Mouse (Mus musculus) intestine, postnatal 0 days (tissue): Measurements from ENCODE around the gene Slc18a3. TPM values are rescaled to one million over a fixed set of nuclear protein-coding genes. Genes with fewer than 3 reads are reported as not detected.

Experiments
- ATAC-seq: fragments of 200-750 bp; cut with Nextera tagmentation; 2 replicates; pipeline ENCODE4 v1.8.0; 2017; ENCODE audit warnings: mild to moderate bottlenecking, moderate TSS enrichment, moderate library complexity
- H3K27ac ChIP-seq: fragments of 300-500 bp; sonication (generic); 2 replicates; pipeline ENCODE4 v1.5.1; 2014; ENCODE audit warnings: mild to moderate bottlenecking, low read depth, low read length, moderate library complexity
- H3K27me3 ChIP-seq: fragments of 300-500 bp; sonication (generic); replicated peaks from 2 replicates; pipeline ENCODE4 v1.6.1; 2014; ENCODE audit warnings: low read length, mixed read lengths; ENCODE audit not compliant: control insufficient read depth, insufficient read depth
- H3K36me3 ChIP-seq: fragments of 300-500 bp; sonication (generic); 2 replicates; pipeline ENCODE4 v1.6.1; 2014; ENCODE audit warnings: mild to moderate bottlenecking, moderate library complexity; ENCODE audit not compliant: control insufficient read depth, insufficient read depth
- H3K4me1 ChIP-seq: fragments of 300-500 bp; sonication (generic); replicated peaks from 2 replicates; pipeline ENCODE4 v1.6.1; 2014; ENCODE audit warnings: antibody characterized with exemption, low read length, mixed read lengths; ENCODE audit not compliant: control insufficient read depth, insufficient read depth
- H3K4me2 ChIP-seq: fragments of 300-500 bp; sonication (generic); replicated peaks from 2 replicates; pipeline ENCODE4 v1.6.1; 2014; ENCODE audit warnings: low read depth, mild to moderate bottlenecking, moderate library complexity
- H3K4me3 ChIP-seq: fragments of 300-500 bp; sonication (generic); 2 replicates; pipeline ENCODE4 v1.5.1; 2014; ENCODE audit warnings: low read depth, low read length
- H3K9ac ChIP-seq: fragments of 300-500 bp; sonication (generic); 2 replicates; pipeline ENCODE4 v1.6.1; 2014; ENCODE audit warnings: mild to moderate bottlenecking, low read depth, low read length
- H3K9me3 ChIP-seq: fragments of 300-500 bp; sonication (generic); 2 replicates; pipeline ENCODE4 v1.6.1; 2016; ENCODE audit warnings: mixed run types; ENCODE audit not compliant: control insufficient read depth
- CTCF ChIP-seq: sonication (generic); IDR thresholded peaks from 2 replicates; pipeline ENCODE4 v1.5.1; 2016; ENCODE audit warnings: low read depth, mild to moderate bottlenecking, control low read depth, antibody characterized with exemption, moderate library complexity
- WGBS: fragments of 180-500 bp; shearing (Covaris S2); extraction: QIAGEN DNeasy Blood & Tissue Kit; methylation state at CpG from one replicate; pipeline ENCODE4 v1.1.7; 2014; 5-methylcytosine and 5-hydroxymethylcytosine counted together
- polyA plus RNA-seq: library from polyadenylated mRNA; unstranded; fragments of >200 nt; fragmentation: Nextera tagmentation; extraction: Ambion mirVana; gene quantifications from 2 replicates; pipeline ENCODE4 v1.2.1, GENCODE M21; 2015

Gene Slc18a3
- polyA plus RNA-seq = 5.5 and 5.8 TPM in 2 replicates

DNA sequence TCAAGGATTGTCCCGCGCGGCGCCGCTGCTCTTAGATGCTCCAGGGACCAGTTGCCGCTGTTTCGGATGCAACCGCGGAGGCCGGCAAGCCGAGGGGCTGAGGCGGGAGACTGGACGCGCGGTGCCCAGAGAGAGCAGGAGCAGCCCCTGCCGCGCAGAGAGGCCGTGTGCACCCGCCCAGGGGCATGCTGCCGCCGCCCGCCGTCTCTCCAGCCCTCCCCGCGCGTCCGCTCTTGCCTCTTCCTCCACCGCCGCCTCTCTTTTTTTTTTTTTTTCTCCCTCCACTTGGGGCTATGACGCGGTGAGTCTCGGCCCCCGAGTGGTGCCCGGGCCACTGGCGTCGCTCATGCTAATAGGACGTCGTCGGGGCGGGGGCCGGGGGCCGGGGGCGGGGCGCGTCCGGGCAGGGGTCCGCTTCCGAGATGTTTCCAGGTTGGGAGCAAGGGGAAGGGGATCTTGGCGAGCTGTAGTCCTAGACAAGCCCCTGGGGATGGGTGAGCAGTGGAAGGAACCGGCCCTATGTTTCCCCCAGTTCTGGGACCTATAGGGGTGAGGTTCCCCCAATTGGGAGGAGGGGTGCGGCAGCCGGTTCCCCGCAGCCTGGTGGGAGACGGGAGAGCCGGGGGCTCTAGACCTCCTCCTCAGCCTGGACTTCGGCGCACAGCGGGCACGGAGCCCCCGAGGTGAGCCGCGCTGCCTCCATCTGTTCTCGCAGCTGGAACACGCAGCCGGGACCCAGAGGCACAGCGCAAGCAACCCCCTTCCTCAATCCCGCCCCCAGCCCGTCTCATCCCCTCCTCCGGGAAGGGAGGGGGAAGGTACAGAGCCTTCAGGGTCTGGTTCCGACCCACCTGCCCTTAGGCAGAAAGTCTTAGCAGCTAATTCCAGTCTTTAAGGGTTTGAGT lies at the start of gene Slc18a3:
TSS of gene Slc18a3 (minus strand) at position 250 of the 905 bp plus-strand sequence.
- H3K4me1 ChIP-seq = no peaks in the 10 kb centered on the region
- H3K4me2 ChIP-seq = peak within 1 kb of the TSS; percentile 50
- ATAC-seq = no peak
- no peak within 1 kb of the TSS for H3K27ac ChIP-seq
- no peak within 1 kb of the TSS for H3K9ac ChIP-seq
- TF ChIP-seq CTCF = no peak
- H3K9me3 ChIP-seq = no peaks in the 10 kb centered on the region
- peak within 1 kb of the TSS; percentile 27 for H3K4me3 ChIP-seq
- under 1% methylated on average over 65 of the region's 70 CpGs for WGBS
- no peaks in the 10 kb centered on the region for H3K36me3 ChIP-seq
- peaks cover 74% of the 10 kb centered on the region for H3K27me3 ChIP-seq

DNA sequence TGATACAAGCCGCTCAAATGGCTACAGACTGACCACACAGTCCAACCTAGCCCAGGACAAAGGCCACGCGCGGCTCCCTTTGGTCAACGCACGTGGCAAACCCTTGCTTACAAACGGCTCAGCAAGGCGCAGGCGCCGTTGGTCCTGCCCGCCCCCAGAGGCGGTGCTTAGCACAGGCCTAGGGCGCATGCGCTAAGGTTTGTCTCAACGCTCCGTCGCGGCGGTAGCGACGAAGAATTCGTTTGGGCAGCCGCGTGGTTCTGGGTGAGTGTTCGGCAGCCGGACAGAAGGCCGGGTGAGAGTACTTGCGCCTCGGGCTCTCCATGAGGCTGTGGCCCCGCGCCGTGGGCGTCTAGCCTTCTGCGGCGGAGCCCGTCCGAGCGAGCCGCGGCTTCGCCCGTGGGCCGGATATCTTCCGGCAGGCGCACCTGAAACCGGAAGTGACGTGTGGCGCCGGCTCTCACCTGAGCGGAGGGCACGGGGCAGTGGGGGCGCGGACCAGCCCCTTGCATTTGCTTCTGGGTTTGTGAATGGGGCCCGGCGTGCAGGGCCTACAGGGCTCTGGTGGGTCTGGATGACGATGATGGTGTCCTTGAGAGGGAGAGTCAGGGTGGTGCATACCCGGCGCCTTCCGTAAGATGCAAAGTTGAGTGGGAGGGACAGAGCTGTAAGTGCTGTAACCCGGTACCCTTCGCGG lies 48.8 kb upstream of the Slc18a3 start, which contains the start of gene Ercc6:
TSS of gene Ercc6 (plus strand) at position 186 of the 697 bp plus-strand sequence.
- Histone ChIP-seq H3K9ac (peak within 1 kb of the TSS; percentile 79), H3K9me3 (no peaks in the 10 kb centered on the region), H3K4me2 (peak within 1 kb of the TSS; percentile 87), H3K4me3 (peak within 1 kb of the TSS; percentile 75), H3K4me1 (peaks cover 4% of the 10 kb centered on the region; the same call in 1 of the 2 replicates), H3K36me3 (peaks cover 7% of the 10 kb centered on the region), H3K27me3 (no peaks in the 10 kb centered on the region), H3K27ac (peak within 1 kb of the TSS; percentile 76)
- peak; percentile 96 for ATAC-seq
- TF ChIP-seq CTCF = peak; percentile 41
- WGBS = under 1% methylated on average over 62 of the region's 62 CpGs

DNA sequence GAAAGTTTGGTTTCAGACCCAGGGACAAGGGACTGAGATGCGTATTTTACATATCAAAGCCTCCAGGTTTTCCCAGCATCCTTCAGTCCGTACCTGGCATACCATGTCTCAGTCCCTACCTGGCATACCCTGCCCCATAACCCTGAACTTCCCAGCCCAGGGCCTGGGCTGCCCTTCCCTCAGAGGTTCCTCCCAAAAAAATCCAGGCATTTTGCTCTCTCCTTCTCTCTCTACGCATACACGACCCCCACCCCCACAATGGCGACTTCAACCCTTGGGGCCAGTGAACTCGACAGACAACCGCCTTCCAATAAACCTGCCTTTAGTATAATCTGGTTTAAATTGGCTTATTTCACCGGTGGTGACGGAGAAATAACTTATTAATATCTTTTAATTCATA lies 48.3 kb upstream of the Slc18a3 start:
- H3K36me3 ChIP-seq = peaks cover 7% of the 10 kb centered on the region
- H3K4me3 ChIP-seq = peak overlapping the region; percentile 75; the same call in 1 of the 2 replicates
- H3K9ac ChIP-seq = no peak overlapping the region
- no peak for TF ChIP-seq CTCF
- peaks cover 4% of the 10 kb centered on the region; the same call in 1 of the 2 replicates for H3K4me1 ChIP-seq
- WGBS = 40% methylated on average over 9 of the region's 9 CpGs
- H3K27ac ChIP-seq = no peak overlapping the region
- peak overlapping the region; percentile 87 for H3K4me2 ChIP-seq
- peak; percentile 2; the same call in 1 of the 2 replicates for ATAC-seq
- H3K27me3 ChIP-seq = no peaks in the 10 kb centered on the region
- no peaks in the 10 kb centered on the region for H3K9me3 ChIP-seq

DNA sequence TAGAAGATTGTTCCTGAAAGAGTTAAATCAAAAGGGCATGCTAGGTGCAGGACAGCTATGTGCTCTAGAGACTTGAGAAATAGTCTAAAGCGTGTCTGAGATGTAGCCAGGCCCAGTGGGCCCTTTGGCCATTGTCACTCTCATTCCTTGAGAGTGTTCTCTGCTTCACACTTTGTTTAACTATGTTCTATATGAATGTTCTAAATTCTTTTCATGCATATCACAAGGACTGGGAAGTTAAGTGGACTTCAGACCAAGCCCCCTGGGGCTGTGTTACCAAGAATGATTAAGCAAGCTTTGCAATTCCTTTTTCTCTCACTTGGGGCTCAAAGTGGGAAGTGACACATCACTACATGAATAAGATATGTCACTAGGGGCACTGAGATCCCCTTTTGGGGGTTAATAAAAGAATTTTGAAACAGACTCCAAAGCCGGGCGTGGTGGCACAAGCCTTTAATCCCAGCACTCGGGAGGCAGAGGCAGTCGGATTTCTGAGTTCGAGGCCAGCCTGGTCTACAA lies 44.9 kb upstream of the Slc18a3 start:
- H3K36me3 ChIP-seq = no peaks in the 10 kb centered on the region
- H3K4me2 ChIP-seq = no peak overlapping the region
- no peak overlapping the region for H3K4me3 ChIP-seq
- peaks cover 4% of the 10 kb centered on the region; the same call in 1 of the 2 replicates for H3K4me1 ChIP-seq
- no peak overlapping the region for H3K27ac ChIP-seq
- 83% methylated on average over 6 of the region's 6 CpGs for WGBS
- no peaks in the 10 kb centered on the region for H3K9me3 ChIP-seq
- TF ChIP-seq CTCF = no peak
- no peak overlapping the region for H3K9ac ChIP-seq
- H3K27me3 ChIP-seq = no peaks in the 10 kb centered on the region
- no peak for ATAC-seq

GRCm38 (mm10) chr14:32508105-32508835 lies 43.6 kb upstream of the Slc18a3 start:
- Histone ChIP-seq H3K4me2 (no peak overlapping the region; the same call in 1 of the 2 replicates), H3K9ac (no peak overlapping the region), H3K4me1 (peaks cover 4% of the 10 kb centered on the region; the same call in 1 of the 2 replicates), H3K36me3 (no peaks in the 10 kb centered on the region), H3K9me3 (no peaks in the 10 kb centered on the region), H3K27me3 (no peaks in the 10 kb centered on the region), H3K4me3 (no peak overlapping the region), H3K27ac (no peak overlapping the region)
- ATAC-seq = no peak
- TF ChIP-seq CTCF = no peak
- 34% methylated on average over 10 of the region's 10 CpGs for WGBS
